Mouse (Mus musculus): ENCODE results near the gene Atxn7l3.

Atxn7l3 gene

GRCm38 (mm10) chr11:102318576-102319409 is 22.4 kb upstream of the Atxn7l3 start:
- DNase-seq (ENCODE audit: low spot score), result peak; percentile 69

GRCm38 (mm10) chr11:102317901-102318575 is 21.6 kb upstream of the Atxn7l3 start:
- DNase-seq (ENCODE audit: low spot score), result peak; percentile 79

- peak; percentile 67 for DNase-seq (ENCODE audit: low spot score)
Observed at GRCm38 (mm10) chr11:102317298-102317900, 21.0 kb upstream of the Atxn7l3 start.

GRCm38 (mm10) chr11:102316572-102317297 is 20.3 kb upstream of the Atxn7l3 start:
- peak; percentile 89 for DNase-seq (ENCODE audit: low spot score)

- peak; percentile 47 for DNase-seq (ENCODE audit: low spot score)
Observed at GRCm38 (mm10) chr11:102315690-102316571, 19.5 kb upstream of the Atxn7l3 start.

GRCm38 (mm10) chr11:102314321-102314720 is 17.9 kb upstream of the Atxn7l3 start:
- no peak for DNase-seq (ENCODE audit: low spot score)

- no peak for DNase-seq (ENCODE audit: low spot score)
Observed at GRCm38 (mm10) chr11:102312586-102312985, 16.2 kb upstream of the Atxn7l3 start.

- no peak for DNase-seq (ENCODE audit: low spot score)
Observed at GRCm38 (mm10) chr11:102311966-102312365, 15.5 kb upstream of the Atxn7l3 start.

- peak; percentile 29 for DNase-seq (ENCODE audit: low spot score)
Observed at GRCm38 (mm10) chr11:102310768-102311695, 14.6 kb upstream of the Atxn7l3 start.

- DNase-seq (ENCODE audit: low spot score), result no peak
Observed at GRCm38 (mm10) chr11:102309821-102310617, 13.6 kb upstream of the Atxn7l3 start.

- DNase-seq (ENCODE audit: low spot score), result peak; percentile 97
Observed at GRCm38 (mm10) chr11:102308979-102309378, 12.5 kb upstream of the Atxn7l3 start.

- DNase-seq (ENCODE audit: low spot score), result no peak
Observed at GRCm38 (mm10) chr11:102308104-102308503, 11.7 kb upstream of the Atxn7l3 start.

- no peak for DNase-seq (ENCODE audit: low spot score)
Observed at GRCm38 (mm10) chr11:102305359-102305758, 8.9 kb upstream of the Atxn7l3 start.

GRCm38 (mm10) chr11:102304141-102304540 is 7.7 kb upstream of the Atxn7l3 start:
- no peak for DNase-seq (ENCODE audit: low spot score)

- DNase-seq (ENCODE audit: low spot score), result peak; percentile 82
Observed at GRCm38 (mm10) chr11:102299839-102300238, 3.4 kb upstream of the Atxn7l3 start.

- peak; percentile 45 for DNase-seq (ENCODE audit: low spot score)
Observed at GRCm38 (mm10) chr11:102297577-102298556, 1.4 kb upstream of the Atxn7l3 start.

GRCm38 (mm10) chr11:102295598-102296471 is 596 bp downstream of the Atxn7l3 start:
- DNase-seq (ENCODE audit: low spot score), result peak; percentile 80
